Mouse (Mus musculus) G1E (cell line): ENCODE measurements around the gene Dcst2. TPM values are rescaled to one million over a fixed set of nuclear protein-coding genes. Genes with fewer than 3 reads are reported as not detected.

Experiments used
- ATAC-seq: 2 replicates; pipeline ENCODE4 v1.8.0; 2016; ENCODE audit warnings: mild to moderate bottlenecking; ENCODE audit not compliant: insufficient number of reproducible peaks, poor library complexity, low FRiP score, severe bottlenecking; ENCODE audit errors: extremely low read depth
- DNase-seq: peaks from one replicate; pipeline ENCODE4 v3.0.0; 2012; ENCODE audit warnings: low spot score
- H3K27me3 ChIP-seq: 2 replicates; pipeline ENCODE4 v1.6.1; 2012; ENCODE audit warnings: mild to moderate bottlenecking, low read length, inconsistent platforms; ENCODE audit not compliant: insufficient read depth
- H3K36me3 ChIP-seq: replicated peaks from 2 replicates; pipeline ENCODE3; 2012; ENCODE audit warnings: mild to moderate bottlenecking, inconsistent platforms
- H3K4me1 ChIP-seq: 2 replicates; pipeline ENCODE4 v1.6.1; 2012; ENCODE audit warnings: low read depth, low read length, inconsistent platforms, mixed read lengths; ENCODE audit not compliant: insufficient read depth
- H3K4me3 ChIP-seq: 2 replicates; pipeline ENCODE4 v1.5.1; 2012; ENCODE audit warnings: low read depth, mild to moderate bottlenecking, inconsistent platforms, low read length, moderate library complexity, mixed read lengths
- H3K9me3 ChIP-seq: replicated peaks from 2 replicates; pipeline ENCODE4 v1.6.1; 2012; ENCODE audit warnings: inconsistent platforms
- CTCF ChIP-seq: IDR thresholded peaks from 2 replicates; pipeline ENCODE4 v1.5.1; 2012; ENCODE audit warnings: low read depth, low read length, inconsistent platforms, mixed read lengths
- GATA1 ChIP-seq: IDR thresholded peaks from 2 replicates; pipeline ENCODE4 v1.6.1; 2012; ENCODE audit warnings: borderline replicate concordance, low read length, inconsistent platforms, mixed read lengths
- GATA2 ChIP-seq: IDR thresholded peaks from 2 replicates; pipeline ENCODE4 v1.6.1; 2012; ENCODE audit warnings: low read depth, low read length, inconsistent platforms, borderline replicate concordance
- POLR2AphosphoS5 ChIP-seq: IDR thresholded peaks from 2 replicates; pipeline ENCODE4 v1.6.1; 2012; ENCODE audit warnings: low read depth, low read length, inconsistent platforms; ENCODE audit not compliant: insufficient replicate concordance
- TAL1 ChIP-seq: conservative IDR thresholded peaks from 2 replicates; pipeline ENCODE4 v1.6.1; 2012; ENCODE audit warnings: low read depth, low read length, inconsistent platforms, mixed read lengths
- polyA plus RNA-seq: library from polyadenylated mRNA; stranded (reverse); fragments of >175 nt; gene quantifications from 2 replicates; pipeline ENCODE4 v1.2.3, GENCODE M21; 2012
- total RNA-seq, 2 experiments: library from RNA; stranded (forward) in 1 of 2; stranded (reverse) in 1 of 2; fragments of 200-1000 nt in 1 of 2; fragments of >200 nt in 1 of 2; fragmentation: Nextera tagmentation in 1 of 2; gene quantifications; 2 replicates each; pipeline ENCODE4 v1.2.3; 2014 to 2017

The Dcst2 gene
- total and polyA plus RNA-seq, 3 experiments: not detected

DNA sequence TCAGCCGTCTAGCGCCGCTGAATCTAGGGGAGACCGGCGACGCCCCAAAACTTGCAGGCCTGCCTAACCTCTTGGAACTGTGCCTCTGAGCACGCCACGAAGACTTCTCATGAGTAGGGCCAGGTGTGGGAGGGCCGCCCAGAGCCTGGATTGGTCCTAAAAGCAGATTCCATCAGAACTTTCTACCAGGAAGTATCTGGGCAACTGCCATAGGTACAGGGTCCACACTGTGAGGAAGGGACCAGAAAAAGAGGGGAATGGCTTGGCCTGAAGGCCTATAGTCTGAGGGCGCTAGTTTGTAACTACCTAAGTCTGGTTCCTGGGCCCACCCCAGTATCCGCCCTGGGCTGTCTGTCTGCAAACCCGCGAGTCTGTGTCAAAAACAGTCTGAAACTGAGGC lies 30.2 kb upstream of the Dcst2 start:
- Histone ChIP-seq H3K9me3 (no peaks in the 10 kb centered on the region), H3K36me3 (no peaks in the 10 kb centered on the region), H3K27me3 (peaks cover 42% of the 10 kb centered on the region), H3K4me1 (peaks cover 8% of the 10 kb centered on the region; the same call in 1 of the 2 replicates), H3K4me3 (no peak overlapping the region)
- TF ChIP-seq GATA1: no peak
- TF ChIP-seq GATA2: no peak
- TF ChIP-seq POLR2AphosphoS5: no peak
- TF ChIP-seq TAL1: no peak
- no peak for DNase-seq
- ATAC-seq: no peak

- peaks cover 8% of the 10 kb centered on the region; the same call in 1 of the 2 replicates for H3K4me1 ChIP-seq
- TF ChIP-seq TAL1: no peak
- TF ChIP-seq GATA1: no peak
- no peak for TF ChIP-seq GATA2
- no peak for TF ChIP-seq CTCF
- no peak for TF ChIP-seq POLR2AphosphoS5
- no peak overlapping the region for H3K4me3 ChIP-seq
- DNase-seq: no peak
- H3K27me3 ChIP-seq: peaks cover 47% of the 10 kb centered on the region
- no peaks in the 10 kb centered on the region for H3K9me3 ChIP-seq
- no peak for ATAC-seq
- H3K36me3 ChIP-seq: no peaks in the 10 kb centered on the region
These were observed 29.8 kb upstream of the Dcst2 start for GRCm38 (mm10) chr3:89332013-89332412.

- H3K27me3 ChIP-seq: peaks cover 50% of the 10 kb centered on the region
- H3K4me1 ChIP-seq: peaks cover 9% of the 10 kb centered on the region
- no peaks in the 10 kb centered on the region for H3K36me3 ChIP-seq
- H3K9me3 ChIP-seq: no peaks in the 10 kb centered on the region
- DNase-seq (no peak), ATAC-seq (no peak)
- TF ChIP-seq POLR2AphosphoS5 (no peak), GATA2 (no peak), CTCF (no peak), TAL1 (no peak), GATA1 (no peak)
- no peak overlapping the region for H3K4me3 ChIP-seq
These were observed 29.3 kb upstream of the Dcst2 start for GRCm38 (mm10) chr3:89332476-89332875.

- Histone ChIP-seq H3K4me1 (peaks cover 15% of the 10 kb centered on the region), H3K36me3 (no peaks in the 10 kb centered on the region), H3K27me3 (peaks cover 56% of the 10 kb centered on the region), H3K9me3 (no peaks in the 10 kb centered on the region), H3K4me3 (no peak overlapping the region)
- TF ChIP-seq CTCF: no peak
- TF ChIP-seq GATA2: no peak
- TF ChIP-seq GATA1: no peak
- no peak for DNase-seq
- ATAC-seq: no peak
These were observed 28.7 kb upstream of the Dcst2 start for GRCm38 (mm10) chr3:89333053-89333452.

- Histone ChIP-seq H3K36me3 (no peaks in the 10 kb centered on the region), H3K9me3 (no peaks in the 10 kb centered on the region), H3K4me1 (peaks cover 16% of the 10 kb centered on the region), H3K4me3 (no peak overlapping the region), H3K27me3 (peaks cover 75% of the 10 kb centered on the region)
- no peak for DNase-seq
- TF ChIP-seq CTCF (no peak), GATA2 (no peak), GATA1 (no peak), TAL1 (no peak), POLR2AphosphoS5 (no peak)
- no peak for ATAC-seq
These were observed 25.2 kb upstream of the Dcst2 start for GRCm38 (mm10) chr3:89336529-89336928.

- peaks cover 15% of the 10 kb centered on the region for H3K4me1 ChIP-seq
- peak overlapping the region; percentile 56; the same call in 1 of the 2 replicates for H3K4me3 ChIP-seq
- TF ChIP-seq TAL1 (no peak), GATA2 (no peak), CTCF (no peak), GATA1 (no peak), POLR2AphosphoS5 (no peak)
- no peaks in the 10 kb centered on the region for H3K36me3 ChIP-seq
- peaks cover 77% of the 10 kb centered on the region for H3K27me3 ChIP-seq
- no peaks in the 10 kb centered on the region for H3K9me3 ChIP-seq
- ATAC-seq (no peak), DNase-seq (no peak)
These were observed 24.6 kb upstream of the Dcst2 start for GRCm38 (mm10) chr3:89337062-89337720.
